Mouse (Mus musculus) retina, adult 2 months (tissue): Measurements from ENCODE around the gene Fmnl3.
A peak's percentile ranks its signal among the peaks of the same experiment; 100 is the strongest.

ENCODE experiments used
- DNase-seq: peaks from one replicate; pipeline ENCODE4 v3.0.0-alpha.2; 2012; ENCODE audit warnings: low read depth, low spot score

The Fmnl3 gene

GRCm38 (mm10) chr15:99318071-99318470 lies 52.2 kb downstream of the Fmnl3 start:
- no peak for DNase-seq

GRCm38 (mm10) chr15:99317267-99317651 lies 53.0 kb downstream of the Fmnl3 start:
- no peak for DNase-seq

GRCm38 (mm10) chr15:99316314-99317266 lies 53.7 kb downstream of the Fmnl3 start:
- DNase-seq = peak; percentile 53

- DNase-seq = no peak
Measured at GRCm38 (mm10) chr15:99314891-99315290, 55.4 kb downstream of the Fmnl3 start.

GRCm38 (mm10) chr15:99310617-99311016 lies 59.7 kb downstream of the Fmnl3 start:
- DNase-seq = no peak

- no peak for DNase-seq
Measured at GRCm38 (mm10) chr15:99309549-99309948, 60.7 kb downstream of the Fmnl3 start.

GRCm38 (mm10) chr15:99307476-99307875 lies 62.8 kb downstream of the Fmnl3 start:
- no peak for DNase-seq

- no peak for DNase-seq
Measured at GRCm38 (mm10) chr15:99296213-99296612, 74.1 kb downstream of the Fmnl3 start.

GRCm38 (mm10) chr15:99295484-99295981 lies 74.7 kb downstream of the Fmnl3 start, which contains the start of gene Fam186b:
TSS of gene Fam186b (minus strand) at chr15:99295888.
- DNase-seq = no peak

- DNase-seq = peak; percentile 79
Measured at GRCm38 (mm10) chr15:99294813-99295374, 75.4 kb downstream of the Fmnl3 start, which contains the start of gene Prpf40b. TSS of gene Prpf40b (plus strand) at chr15:99295087.

- DNase-seq = no peak
Measured at GRCm38 (mm10) chr15:99294287-99294686, 76.0 kb downstream of the Fmnl3 start.

GRCm38 (mm10) chr15:99290586-99290985 lies 79.7 kb downstream of the Fmnl3 start:
- DNase-seq = no peak

- DNase-seq = no peak
Measured at GRCm38 (mm10) chr15:99285189-99285535, 85.1 kb downstream of the Fmnl3 start.

- DNase-seq = peak; percentile 75
Measured at GRCm38 (mm10) chr15:99284527-99285188, 85.6 kb downstream of the Fmnl3 start.

- no peak for DNase-seq
Measured at GRCm38 (mm10) chr15:99283456-99283855, 86.8 kb downstream of the Fmnl3 start.

GRCm38 (mm10) chr15:99278271-99278670 lies 92.0 kb downstream of the Fmnl3 start:
- DNase-seq = no peak

- no peak for DNase-seq
Measured at GRCm38 (mm10) chr15:99276095-99276494, 94.2 kb downstream of the Fmnl3 start.
